Mouse (Mus musculus) ovary, postnatal 36 days (tissue): ENCODE data around the gene Ccdc69.
"Not testable (repeated sequence)": the region's sequence is repeated elsewhere in the genome, so short reads cannot be mapped to it uniquely, and the experiment has no call there.

Source experiments
- DNase-seq: peaks from one replicate; pipeline ENCODE4 v3.0.0; 2022; ENCODE audit warnings: low spot score, mixed read lengths

Gene Ccdc69

DNA sequence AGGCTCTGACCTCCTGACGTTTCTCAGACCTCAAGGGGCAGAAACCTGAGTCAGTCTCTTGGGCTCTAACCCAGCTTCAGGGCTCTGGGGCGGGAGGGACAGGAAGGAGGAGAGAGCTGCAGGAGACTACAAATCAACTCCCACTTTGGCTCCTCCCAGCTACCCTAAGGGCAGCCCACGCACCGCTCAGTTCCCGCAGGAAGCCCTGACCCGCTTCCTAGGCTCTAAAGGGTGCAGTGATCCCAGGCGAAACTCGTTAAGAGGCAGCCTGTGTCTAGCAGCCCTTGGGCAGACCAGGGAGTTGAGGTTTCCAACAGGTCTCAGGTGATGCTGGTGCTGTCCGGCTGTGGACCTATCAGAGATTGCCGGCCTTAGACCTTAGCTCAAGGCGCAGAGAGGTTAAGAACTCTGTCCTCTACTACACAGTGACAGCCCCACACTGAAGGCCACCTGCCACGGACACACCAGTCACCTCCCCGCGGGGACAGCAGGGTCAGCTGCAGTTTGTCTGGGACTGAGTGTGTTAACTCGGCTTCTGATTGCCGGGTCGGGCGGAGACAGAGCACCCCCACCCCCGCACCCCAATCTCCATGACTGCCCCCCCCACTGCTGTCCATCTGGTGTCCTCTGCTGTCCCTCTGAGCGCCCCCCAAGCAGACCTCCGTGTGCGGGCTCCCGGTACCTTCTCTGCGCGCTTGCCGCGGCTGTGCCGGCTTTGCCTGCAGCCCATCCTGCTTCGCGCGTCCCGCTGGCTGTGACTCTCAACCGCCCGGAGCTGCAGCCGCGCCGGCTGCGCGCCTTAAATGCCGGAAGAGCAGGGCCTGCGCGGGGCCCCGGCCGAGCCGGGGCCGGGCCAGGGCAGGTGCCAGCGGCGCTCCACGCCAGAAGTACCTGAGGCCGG is at the start of gene Ccdc69:
Gene Ccdc69 (minus strand): TSS at position 801 of the 901 bp plus-strand sequence.
- DNase-seq, result peak; percentile 61

DNA sequence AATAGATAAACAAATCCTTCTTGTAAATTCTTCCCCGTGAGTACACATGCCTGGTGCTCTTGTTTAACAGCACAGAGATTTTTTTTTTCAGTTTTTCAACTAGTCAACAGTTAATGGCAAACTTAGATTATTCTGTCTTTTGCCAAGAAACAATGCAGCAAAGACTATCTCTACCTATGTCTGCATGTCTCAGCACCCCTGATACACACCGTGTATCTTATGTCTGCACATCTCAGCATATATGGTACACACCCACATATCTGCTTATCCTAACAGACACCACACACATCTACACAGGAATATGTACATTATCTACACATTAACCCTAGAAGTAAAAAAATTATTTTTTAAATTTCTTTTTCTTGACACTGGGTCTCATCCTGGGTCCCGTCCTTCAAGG is 48.7 kb upstream of the Ccdc69 start:
- DNase-seq, result no peak

GRCm38 (mm10) chr11:55121430-55121829 is 43.5 kb upstream of the Ccdc69 start:
- DNase-seq, result no peak

DNA sequence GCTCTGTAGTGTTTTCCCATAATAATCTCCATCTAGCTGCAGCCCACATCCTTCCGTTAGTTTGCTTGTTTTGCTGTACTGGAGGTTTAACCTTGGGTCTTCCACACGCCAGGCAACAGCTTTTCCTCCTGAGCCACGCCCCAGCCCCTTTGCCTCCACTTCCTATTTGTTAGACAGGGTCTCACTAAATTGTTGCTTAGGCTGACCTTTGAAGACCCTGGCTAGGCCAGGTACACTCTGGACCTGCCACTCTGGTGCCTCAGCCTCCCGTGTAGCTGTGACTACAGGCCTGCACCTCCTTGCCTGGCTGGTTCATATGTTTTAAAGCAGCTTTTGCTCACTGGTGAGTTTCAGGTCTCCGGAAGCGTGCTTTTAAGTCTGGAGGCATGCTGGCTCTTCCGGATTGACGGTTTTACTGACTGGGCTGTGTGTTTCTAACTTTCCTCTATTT is 42.9 kb upstream of the Ccdc69 start:
- DNase-seq, result peak; percentile 24

GRCm38 (mm10) chr11:55120279-55120678 is 42.3 kb upstream of the Ccdc69 start:
- DNase-seq, result no peak

DNA sequence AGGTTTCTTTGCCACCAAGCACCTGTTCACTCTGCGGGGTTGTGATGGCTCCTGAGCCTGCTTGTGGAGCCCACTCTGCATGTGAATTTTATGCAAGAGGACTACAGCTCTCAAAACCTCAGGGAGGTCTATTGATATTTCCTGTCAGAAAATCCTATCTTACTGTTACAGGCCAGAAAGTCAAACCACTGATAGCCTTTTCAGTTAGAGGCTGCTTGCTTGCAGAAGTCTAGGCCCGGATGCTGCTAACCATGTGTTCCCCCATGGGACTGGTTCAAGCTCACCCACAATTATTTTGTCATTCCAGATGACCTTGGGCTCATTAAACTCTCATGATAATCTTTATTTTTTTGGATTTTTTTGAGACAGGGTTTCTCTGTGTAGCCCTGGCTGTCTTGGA is 39.1 kb upstream of the Ccdc69 start:
- DNase-seq, result no peak

GRCm38 (mm10) chr11:55116004-55116403 is 38.1 kb upstream of the Ccdc69 start:
- DNase-seq, result no peak

GRCm38 (mm10) chr11:55114291-55114690 is 36.4 kb upstream of the Ccdc69 start:
- DNase-seq, result no peak

DNA sequence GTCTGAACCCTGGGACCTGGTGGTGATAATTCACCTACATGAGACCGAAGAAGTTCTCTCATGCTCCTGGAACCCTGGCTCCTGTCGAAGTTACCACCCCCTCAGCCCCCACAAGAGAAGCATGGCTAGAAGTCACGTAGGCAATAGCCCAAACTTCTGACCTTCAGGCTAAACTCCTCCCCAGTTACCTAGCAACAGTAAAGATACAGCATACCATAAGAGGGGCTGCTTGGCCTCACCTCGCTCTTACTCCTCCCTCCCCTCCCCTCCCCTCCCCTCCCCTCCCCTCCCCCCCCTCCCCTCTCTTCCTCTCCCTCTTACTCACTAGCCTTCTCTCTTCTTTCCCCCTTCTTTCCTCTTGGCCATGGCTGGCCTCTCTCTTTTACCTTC is 35.9 kb upstream of the Ccdc69 start:
- DNase-seq, result not testable (repeated sequence)

GRCm38 (mm10) chr11:55113209-55113860 is 35.4 kb upstream of the Ccdc69 start:
- DNase-seq, result no peak

DNA sequence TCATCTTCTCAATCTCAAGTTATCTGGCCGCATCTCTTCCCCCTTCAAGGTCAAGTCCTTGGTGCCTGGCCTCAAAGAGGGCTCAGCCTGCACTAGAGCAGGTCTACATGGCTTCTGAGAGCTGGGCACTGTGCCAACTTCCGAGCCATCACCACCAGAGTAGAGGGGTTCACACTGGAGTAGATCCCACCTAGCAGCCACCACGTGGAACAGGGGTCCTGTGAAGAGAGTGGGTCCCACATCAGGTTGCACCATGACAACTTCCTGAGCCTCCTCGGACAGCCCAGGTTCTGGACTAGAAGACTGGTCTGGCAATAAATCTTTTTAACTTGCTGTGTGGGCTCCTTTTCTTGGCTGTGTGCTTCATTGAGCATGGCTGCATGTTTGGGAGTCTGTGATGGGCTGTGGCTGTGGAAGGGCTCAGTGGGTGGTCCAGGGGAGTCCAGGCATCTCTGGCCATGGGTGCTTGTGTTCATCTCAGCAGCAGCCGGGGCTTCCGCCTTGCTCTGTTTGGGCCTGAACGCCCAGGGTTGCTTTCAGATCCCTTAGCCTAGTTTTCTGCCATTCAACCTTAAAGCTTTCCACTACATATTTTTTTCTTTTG is 32.7 kb upstream of the Ccdc69 start:
- peak; percentile 21 for DNase-seq

- DNase-seq, result peak; percentile 26
Measured at GRCm38 (mm10) chr11:55109521-55110300, 31.8 kb upstream of the Ccdc69 start.

GRCm38 (mm10) chr11:55106636-55107035 is 28.7 kb upstream of the Ccdc69 start:
- no peak for DNase-seq

DNA sequence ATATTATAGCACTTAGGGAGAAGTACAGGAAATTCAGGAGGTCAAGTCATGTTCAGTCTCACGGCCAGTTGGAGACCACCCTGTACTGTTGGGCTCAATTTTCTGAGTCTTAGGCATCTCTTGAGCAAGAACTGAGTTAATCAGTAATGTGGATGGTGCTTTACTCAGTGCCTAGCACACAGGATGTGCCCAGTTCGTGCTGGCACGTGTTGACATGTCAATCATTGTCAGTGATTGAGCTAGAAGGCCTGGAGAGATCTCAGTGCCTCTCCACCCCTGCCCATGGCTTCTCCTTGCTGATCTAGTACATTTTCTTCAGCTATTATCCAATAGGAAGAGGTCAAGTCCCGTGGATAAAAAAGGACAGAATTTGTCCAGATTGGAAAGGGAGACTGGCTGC is 27.5 kb upstream of the Ccdc69 start:
- no peak for DNase-seq

GRCm38 (mm10) chr11:55103229-55103628 is 25.3 kb upstream of the Ccdc69 start:
- no peak for DNase-seq

DNA sequence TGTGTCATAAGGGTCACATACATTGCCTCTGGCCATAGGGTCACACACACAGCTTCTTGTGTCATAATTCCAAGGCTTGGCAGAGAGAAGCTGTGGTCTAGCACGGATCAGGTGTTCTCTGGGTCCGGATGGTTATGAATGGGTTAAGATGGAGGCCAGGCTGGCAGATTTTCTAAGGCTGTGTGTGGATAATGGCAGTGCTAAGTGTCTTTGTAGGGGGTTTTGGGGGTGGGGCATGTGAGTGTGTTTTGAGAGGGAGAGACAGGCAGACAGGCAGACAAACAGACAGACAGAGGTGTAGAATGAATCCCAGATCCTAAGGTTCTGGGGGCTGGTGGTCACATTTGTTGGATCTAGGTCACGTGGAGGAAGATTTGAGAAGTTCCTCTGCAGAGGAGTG is 24.1 kb upstream of the Ccdc69 start:
- no peak for DNase-seq

DNA sequence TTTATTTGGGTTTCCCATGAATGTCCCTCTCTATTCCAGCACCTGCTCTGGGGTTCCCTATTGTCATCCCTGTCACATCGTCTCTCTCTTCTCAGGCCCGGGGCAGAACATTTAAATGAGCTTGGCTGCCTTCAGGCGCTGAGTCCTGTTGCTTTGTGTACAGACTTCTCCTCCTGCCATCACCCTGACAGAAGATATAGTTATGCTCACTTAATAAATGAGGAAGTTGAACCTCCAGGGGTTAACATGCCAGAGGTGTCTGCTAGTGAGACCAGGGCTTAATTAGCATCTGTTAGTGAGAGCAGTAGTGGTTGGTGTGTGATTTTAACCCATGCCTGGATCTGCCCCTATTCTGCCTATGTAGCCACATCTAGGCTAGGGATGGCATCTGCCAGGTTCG is 21.9 kb upstream of the Ccdc69 start:
- no peak for DNase-seq

- no peak for DNase-seq
Measured at GRCm38 (mm10) chr11:55099019-55099771, 21.3 kb upstream of the Ccdc69 start.

DNA sequence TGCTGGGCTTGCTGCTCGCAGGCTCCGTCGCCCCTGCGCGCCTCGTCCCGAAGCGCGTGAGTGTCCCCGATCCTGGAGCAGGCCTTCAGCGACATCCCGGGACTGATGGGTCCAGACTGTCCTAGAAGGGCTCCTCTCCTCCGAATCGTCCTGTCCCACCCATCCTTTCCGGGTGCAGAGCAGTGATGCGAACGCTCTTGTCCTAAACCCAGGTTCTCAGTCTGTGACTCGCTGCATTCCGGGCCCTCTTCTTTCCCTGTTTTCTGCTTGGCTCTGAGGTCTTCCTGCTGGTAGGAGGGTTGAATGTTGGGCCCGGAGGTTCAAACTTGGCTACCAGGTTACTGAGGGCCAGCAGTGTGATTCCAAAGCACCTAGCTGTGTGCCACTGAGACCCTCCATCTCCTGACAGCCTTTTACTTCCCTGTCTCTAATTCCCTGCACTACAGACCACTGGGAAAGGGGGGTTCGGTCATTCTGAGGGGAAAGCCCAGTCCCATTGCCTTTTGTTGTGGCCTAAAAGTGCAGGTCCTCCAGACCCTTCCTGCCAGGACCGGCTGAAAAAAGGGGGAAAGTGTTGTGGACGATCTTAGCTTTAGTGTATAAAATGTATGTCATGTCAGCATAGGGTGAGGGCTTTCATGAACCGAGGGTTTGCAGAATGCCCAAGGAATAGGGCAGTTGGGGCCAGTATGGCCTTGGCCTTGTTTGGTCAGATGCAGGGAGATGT is 20.4 kb upstream of the Ccdc69 start:
- DNase-seq, result no peak

DNA sequence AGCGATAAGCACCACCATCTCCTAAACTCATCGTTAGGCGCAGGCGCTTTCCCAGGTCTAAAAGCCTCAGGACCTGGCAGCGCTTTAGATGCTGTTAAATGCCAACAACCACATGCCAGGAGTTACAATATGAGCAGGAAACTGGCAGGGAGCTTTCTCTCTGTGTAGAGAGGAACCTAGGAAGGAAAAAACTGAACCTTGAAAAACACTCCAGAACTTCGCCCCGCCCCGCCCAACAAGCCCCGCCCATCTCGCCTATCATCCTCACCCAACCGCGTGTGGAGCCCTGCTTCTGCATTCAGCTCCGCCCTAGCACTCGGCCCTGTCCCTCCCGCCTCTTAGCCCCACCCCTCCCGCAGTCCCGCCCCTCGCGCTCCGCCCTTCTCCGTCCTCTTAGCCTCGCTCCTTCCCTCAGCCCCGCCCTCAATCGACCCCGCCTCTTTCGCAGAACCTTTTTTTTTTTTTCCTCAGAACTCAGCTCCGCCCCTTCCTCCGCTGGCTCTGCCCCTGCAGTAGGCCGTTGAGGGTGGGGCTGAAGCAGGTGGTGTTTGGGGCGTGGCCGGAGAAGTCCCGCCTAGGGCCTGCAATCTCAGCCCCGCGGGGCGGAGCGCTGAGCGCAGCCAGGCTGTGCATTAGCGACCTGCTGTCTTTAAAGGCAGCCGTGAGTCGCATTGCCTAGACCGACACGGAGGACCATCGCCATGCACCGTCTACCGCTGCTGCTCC is 19.7 kb upstream of the Ccdc69 start, which contains the start of gene Gm2a:
Gene Gm2a (plus strand): TSS at position 653 of the 726 bp plus-strand sequence.
- DNase-seq, result peak; percentile 94
